Mouse (Mus musculus) urinary bladder, adult 18-20 months (tissue): ENCODE data around the gene Cabp7.
A peak's percentile ranks its signal among the peaks of the same experiment; 100 is the strongest.
"Not testable (repeated sequence)": the region's sequence is repeated elsewhere in the genome, so short reads cannot be mapped to it uniquely, and the experiment has no call there.

ENCODE experiments used
- DNase-seq, 2 experiments: peaks; one replicate each; pipeline ENCODE4 v3.0.0; 2022; ENCODE audit warnings: low spot score in 2 of 2, mixed read lengths in 2 of 2

Cabp7 gene

GRCm38 (mm10) chr11:4747285-4747684 is 707 bp upstream of the Cabp7 start:
- no peak for DNase-seq

- DNase-seq, result peak in 1 of 2 experiments; percentile 14
These were observed 609 bp downstream of the Cabp7 start for GRCm38 (mm10) chr11:4745969-4746368.

- no peak for DNase-seq
These were observed 1.9 kb downstream of the Cabp7 start for GRCm38 (mm10) chr11:4744691-4745090.

- no peak for DNase-seq
These were observed 5.8 kb downstream of the Cabp7 start for GRCm38 (mm10) chr11:4740785-4741184.

DNA sequence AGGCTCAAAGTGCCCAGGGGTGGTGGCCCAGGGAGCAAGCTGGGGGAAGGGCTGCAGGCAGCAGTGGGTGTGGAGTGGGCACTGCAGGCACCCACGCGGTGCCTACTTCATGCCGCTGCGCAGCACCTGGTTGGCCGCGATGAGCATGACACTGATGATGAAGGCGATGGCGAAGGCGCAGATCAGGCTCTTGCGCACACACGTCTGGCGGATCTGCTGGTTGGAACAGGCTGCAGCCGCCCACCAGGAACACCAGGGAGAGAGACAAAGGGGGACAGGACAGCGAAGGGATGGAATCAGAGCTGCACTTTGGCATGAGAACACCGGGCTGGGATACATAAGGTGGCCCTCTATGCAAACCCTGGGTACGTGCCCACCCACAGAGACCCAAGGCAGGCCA is 7.9 kb downstream of the Cabp7 start:
- no peak for DNase-seq

DNA sequence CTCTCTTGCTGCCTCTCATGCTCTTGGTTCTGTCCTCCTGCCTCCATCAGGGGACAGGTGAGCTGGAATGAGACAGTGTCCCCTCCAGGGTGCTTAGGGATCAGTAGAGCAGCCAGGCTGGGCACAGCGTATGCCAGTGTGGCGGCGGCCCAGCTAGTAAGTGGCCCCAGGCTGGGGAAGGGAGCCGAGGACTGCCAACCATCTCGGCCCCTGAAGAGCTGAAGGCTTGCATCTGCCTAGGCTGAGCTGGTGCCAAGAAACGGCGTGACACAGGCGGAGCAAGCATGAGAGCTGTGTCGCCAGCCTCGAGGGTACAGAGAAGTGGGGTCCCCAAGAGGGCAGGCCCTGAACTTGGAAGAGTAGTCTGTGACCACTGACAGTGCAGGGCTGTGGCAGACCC is 8.9 kb downstream of the Cabp7 start:
- no peak for DNase-seq

DNA sequence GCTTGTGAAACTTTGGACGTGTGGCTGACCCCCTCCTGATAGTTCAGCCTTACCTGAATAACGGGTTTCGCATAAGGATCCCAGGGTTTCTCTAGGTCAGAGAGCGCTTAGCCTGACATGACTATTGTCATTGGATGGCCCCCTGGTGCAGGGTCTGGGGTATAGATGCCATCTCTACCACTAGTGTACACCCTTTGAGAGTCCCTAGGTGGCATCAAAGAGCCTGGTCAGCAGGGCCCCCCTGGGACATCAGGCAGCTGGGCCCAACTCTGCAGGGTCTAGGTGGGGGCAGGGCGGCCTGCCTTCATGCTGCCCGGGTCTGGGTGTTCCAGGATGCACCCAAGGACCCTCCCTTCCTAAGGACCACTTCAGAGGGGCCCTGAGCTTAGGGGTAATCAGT is 10.2 kb downstream of the Cabp7 start:
- DNase-seq, result no peak

GRCm38 (mm10) chr11:4734179-4734578 is 12.4 kb downstream of the Cabp7 start:
- no peak for DNase-seq

DNA sequence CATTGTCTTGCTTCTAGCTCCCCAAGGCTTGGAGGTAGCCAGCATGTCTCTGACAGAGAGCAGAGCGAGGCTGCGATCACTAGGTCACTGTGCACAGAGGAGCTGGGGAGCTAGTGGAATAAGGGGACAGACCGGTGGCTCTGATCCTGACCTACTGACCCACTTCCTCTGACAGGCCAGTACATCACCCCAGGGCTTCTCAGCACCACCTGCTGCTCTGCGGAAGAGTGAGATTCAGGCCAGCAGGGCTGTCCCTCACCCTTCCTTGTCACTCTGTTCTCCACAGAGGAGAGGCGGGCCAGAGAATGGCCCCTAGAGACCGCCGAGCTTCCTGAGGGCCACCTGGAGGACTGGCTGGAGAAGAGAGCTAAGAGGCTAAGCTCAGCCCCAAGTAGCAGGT is 14.8 kb downstream of the Cabp7 start:
- no peak for DNase-seq

- DNase-seq, result no peak
These were observed 15.7 kb downstream of the Cabp7 start for GRCm38 (mm10) chr11:4730913-4731312.

DNA sequence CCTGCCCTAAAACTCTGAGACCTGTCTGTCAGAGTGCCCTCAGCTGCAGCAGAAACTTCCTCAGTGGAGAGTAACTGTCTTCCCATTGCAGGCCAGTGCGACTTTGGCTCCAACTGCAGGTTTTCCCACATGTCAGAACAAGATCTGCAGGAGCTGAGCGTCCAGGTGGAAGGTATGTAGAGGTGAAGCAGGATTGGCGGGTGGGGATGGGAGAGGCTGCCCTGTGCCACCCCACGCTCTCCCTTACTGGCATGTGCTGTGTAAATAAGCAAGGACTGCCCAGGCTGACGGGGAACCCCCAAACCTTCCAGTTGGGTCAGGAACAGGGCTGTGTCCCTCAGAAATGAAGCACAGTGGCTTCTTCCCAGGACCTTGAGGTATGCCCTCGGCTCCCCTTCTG is 16.5 kb downstream of the Cabp7 start:
- peak in 1 of 2 experiments; percentile 63 for DNase-seq

GRCm38 (mm10) chr11:4729603-4730002 is 17.0 kb downstream of the Cabp7 start:
- peak; percentile 29 to 49 for DNase-seq

DNA sequence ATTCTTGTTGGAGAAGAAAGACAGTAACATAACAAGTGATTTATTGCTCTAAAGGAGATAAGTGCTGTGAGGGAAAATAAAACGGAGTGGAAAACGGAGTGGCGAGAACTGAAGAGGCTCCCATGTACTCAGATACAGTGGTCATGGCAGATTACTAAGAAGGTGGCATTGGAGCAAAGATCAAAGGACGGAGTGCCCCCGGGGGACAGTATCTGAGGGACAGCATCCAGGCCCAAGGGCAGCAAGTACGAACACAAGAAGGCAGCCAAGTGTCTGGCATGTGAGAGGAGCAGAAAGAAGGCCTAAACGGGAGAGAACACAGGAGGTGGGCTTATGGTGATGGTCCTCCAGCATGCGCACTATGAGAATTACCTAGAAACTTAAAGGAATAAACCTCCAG is 24.9 kb downstream of the Cabp7 start:
- DNase-seq, result no peak

DNA sequence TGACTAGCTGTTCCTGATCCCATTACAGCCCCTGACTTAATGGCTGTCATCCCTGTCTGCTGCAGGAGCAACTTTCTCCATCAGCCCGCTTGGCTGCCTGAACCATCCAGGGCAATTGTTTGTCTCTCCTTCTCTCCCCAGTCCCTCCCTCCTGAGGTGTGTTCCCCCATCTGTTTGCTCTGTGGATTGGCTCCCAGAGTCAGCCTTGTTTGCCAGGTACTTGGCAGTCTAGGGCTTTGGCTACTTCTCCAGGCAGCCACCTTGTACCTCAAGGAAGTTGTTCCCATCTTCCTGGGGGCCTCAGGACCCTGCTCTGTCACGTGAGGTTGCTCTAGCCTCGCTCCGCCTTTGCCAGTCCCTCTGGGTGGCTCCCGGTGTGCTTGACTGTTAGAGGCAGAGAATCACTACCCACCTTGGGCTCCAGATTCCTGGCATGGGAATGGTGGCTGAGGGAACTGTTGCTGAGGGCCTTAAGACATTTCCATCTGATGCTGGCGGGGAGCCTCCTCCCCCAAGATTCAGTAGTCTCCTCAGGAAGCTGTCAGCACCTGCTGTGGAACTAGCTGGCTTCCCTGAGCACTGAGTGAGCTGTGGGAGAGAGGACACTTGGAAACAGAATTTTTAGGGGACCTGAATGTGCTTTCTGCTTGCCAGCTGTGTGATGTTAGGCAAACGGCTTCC is 25.5 kb downstream of the Cabp7 start:
- no peak for DNase-seq

GRCm38 (mm10) chr11:4720393-4720792 is 26.2 kb downstream of the Cabp7 start:
- DNase-seq, result no peak

DNA sequence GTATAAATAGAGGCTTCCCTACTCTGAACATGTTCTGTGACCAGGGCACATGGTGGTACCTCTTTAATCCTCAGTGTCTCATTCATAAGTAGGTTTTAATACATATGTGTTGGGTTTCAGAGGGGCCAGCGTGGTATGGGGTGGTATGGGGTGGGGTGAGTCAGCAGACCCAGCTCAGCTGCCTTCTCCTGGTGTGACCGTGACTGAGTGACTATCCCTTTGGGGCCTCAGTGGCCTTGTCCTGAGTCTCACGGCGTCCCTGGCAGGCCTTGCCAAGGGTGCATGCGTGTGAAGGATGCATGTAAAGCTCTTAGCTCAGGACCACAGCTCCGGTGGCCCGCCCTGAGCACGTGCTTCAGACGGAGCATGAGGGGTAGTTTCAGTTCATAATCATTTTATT is 26.6 kb downstream of the Cabp7 start:
- DNase-seq, result no peak

DNA sequence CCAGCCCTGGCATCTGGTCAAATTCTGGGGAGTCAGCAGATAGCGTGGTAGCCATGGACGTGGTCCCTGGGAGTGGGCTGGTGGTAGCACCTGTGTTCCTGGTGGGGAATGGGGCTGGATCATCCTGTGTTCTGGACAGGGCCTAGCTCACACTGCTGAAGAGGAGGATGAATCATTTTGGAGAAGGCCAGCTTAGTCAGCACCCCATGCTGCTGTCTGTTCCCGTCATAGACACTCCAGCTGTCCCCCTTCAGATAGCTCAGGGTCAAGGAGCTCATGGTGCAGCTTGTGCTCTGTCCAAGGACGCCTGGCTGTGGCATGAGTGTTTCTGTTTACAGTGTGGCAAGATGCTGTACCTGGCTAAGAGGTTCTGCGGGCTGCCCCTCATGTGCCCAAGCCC is 28.0 kb downstream of the Cabp7 start:
- no peak for DNase-seq

DNA sequence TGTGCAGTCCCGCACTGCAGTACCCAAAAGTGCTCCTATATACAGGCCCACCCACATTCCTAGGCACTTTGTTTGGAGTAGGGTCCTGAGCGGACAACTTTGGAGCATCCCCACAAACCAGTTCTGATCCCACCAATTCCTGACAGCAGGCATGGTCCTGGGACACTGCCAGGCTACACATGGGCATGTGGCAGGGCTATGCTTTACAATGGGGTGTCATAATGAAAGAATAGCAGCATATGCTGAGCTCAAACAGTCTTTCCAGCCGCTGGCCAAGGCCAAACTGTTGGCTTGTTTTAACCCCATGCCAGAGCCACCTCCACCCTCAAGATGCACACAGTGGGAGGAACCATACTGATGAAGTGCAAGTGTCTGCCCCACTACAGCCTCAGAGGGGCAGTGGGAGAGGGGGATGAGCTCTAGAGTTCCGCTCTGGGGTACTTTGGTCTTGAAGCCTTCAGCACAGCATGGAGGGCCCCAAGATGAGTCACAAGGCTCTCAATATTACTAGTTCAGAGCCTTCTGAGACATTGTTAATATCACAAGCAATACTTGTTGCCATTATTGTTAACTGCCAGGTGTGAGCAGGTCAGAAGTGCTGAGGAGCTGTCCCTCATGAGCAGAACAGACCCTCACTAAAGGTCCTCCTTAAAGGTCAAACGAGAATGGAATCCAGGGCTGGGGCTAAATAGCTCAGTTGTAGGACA is 29.9 kb downstream of the Cabp7 start:
- no peak for DNase-seq

- no peak for DNase-seq
These were observed 31.0 kb downstream of the Cabp7 start for GRCm38 (mm10) chr11:4715596-4715995.

DNA sequence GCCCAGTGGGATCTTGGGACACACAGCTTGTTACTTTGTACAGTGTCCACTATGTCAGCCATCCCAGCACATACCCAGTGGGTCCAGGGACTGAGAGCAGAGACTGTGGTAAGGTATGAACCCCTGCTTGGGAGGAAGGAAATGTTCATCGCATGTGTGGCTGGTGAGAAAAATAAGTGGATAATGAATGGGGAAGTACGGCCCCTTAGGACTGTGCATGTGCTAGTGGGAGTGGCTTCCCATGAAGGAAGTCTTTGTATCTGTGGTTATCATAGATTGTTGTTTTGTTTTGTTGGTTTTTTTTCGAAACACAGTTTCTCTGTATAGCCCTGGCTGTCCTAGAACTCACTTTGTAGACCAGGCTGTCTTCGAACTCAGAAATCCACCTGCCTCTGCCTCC is 31.9 kb downstream of the Cabp7 start:
- DNase-seq, result no peak

- DNase-seq, result no peak
These were observed 33.8 kb downstream of the Cabp7 start for GRCm38 (mm10) chr11:4712822-4713221.

DNA sequence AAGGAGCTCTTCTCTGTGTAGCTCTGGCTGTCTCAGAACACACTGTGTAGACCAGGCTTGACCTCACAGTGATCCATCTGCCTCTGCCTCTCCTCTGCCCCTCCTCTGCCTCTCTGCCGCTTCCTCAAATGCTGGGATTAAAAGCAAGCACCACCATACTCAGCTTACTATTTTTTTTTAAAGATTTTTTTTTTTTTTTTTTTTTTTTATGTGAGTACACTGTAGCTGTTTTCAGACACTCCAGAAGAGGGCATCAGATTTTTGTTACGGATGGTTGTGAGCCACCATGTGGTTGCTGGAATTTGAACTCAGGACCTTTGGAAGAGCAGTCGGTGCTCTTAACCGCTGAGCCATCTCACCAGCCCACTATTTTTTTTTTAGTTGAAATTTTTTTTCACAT is 36.4 kb downstream of the Cabp7 start:
- not testable (repeated sequence) for DNase-seq

DNA sequence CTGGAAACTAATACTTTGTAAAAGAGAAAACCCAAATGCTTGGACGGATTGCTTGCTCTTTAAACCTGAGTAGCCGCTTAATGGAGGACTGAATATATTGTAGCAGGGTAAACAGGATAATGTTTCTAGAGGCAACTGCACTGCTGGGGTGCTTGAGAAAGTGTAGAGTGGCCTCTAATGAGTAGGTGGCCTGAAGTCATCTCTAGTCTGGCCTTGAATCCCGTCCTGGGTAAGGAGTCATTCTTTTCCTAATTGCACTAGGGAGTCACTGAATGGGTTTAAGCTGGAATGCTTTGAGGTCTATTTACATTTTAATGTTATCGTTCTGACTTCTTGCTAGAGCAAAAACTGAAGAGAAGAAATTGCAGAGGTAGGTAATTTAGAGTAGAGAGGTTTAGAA is 41.4 kb downstream of the Cabp7 start:
- no peak for DNase-seq
